ENCODE assay signal across 8 mouse cellular contexts in genomic region chr8:121376116-121376950, GRCm38 (mm10).
A peak's percentile ranks its signal among the peaks of the same experiment; 100 is the strongest.
DNase-seq lines count a peak whose midpoint lies in the region; ATAC-seq and TF ChIP-seq lines count a peak whose summit lies in the region.

No protein-coding gene starts in this region.

- no peak for TF ChIP-seq POLR2A in liver, adult 2 months (IDR thresholded peaks at IDR 0.05; ENCODE audit: extremely low read depth, insufficient read depth, low read length)

- H3K36me3 ChIP-seq in embryonic facial prominence, embryonic 10.5 days (replicated peaks) = no peaks in the 10 kb centered on the region
- H3K36me3 ChIP-seq in liver, adult 2 months (ENCODE audit: control insufficient read depth, insufficient read depth, low read length) = no peaks in the 10 kb centered on the region
- no peaks in the 10 kb centered on the region for H3K36me3 ChIP-seq in midbrain, embryonic 13.5 days

- TF ChIP-seq CTCF in liver, adult 2 months (IDR thresholded peaks at IDR 0.05; ENCODE audit: low read depth, low read length) = no peak

- H3K9me3 ChIP-seq in embryonic facial prominence, embryonic 10.5 days = no peaks in the 10 kb centered on the region
- H3K9me3 ChIP-seq in midbrain, embryonic 13.5 days = no peaks in the 10 kb centered on the region

- peak; percentile 74 for DNase-seq in urinary bladder, postnatal 14 days (ENCODE audit: low spot score)
- DNase-seq in urinary bladder, postnatal 10 days (ENCODE audit: low spot score) = no peak
- no peak for DNase-seq in embryonic facial prominence, embryonic 10.5 days (ENCODE audit: low spot score)
- DNase-seq in heart, postnatal 25 days (ENCODE audit: low spot score) = peak; percentile 90
- peak; percentile 36 for DNase-seq in liver, adult 2 months (ENCODE audit: extremely low read depth, low read depth, low spot score)
- DNase-seq in spleen, adult 18-20 months = no peak
- no peak for DNase-seq in thymus, postnatal 0 days (ENCODE audit: low spot score)

- no peak overlapping the region for H3K9ac ChIP-seq in liver, adult 2 months (ENCODE audit: low read depth, low read length)
- H3K9ac ChIP-seq in midbrain, embryonic 13.5 days (replicated peaks) = no peak overlapping the region

- H3K27ac ChIP-seq in embryonic facial prominence, embryonic 10.5 days (replicated peaks) = peak overlapping the region; percentile 82
- peak overlapping the region; percentile 35; the same call in 1 of the 2 replicates for H3K27ac ChIP-seq in liver, adult 2 months (replicated peaks; ENCODE audit: insufficient read depth, low read depth, low read length)
- no peak overlapping the region for H3K27ac ChIP-seq in midbrain, embryonic 13.5 days

- H3K4me3 ChIP-seq in embryonic facial prominence, embryonic 10.5 days = no peak overlapping the region
- H3K4me3 ChIP-seq in liver, adult 2 months (ENCODE audit: insufficient read depth, low read depth, low read length) = no peak overlapping the region
- H3K4me3 ChIP-seq in midbrain, embryonic 13.5 days (replicated peaks) = no peak overlapping the region

- ATAC-seq in midbrain, embryonic 13.5 days = no peak

- 66% methylated on average over 10 of the region's 10 CpGs for WGBS in embryonic facial prominence, embryonic 10.5 days
- WGBS in liver, adult 2 months = 65% methylated on average over 10 of the region's 10 CpGs
- 82% methylated on average over 10 of the region's 10 CpGs for WGBS in midbrain, embryonic 13.5 days

- intact Hi-C loops in heart, postnatal 25 days (cut with DNase I) = no loop called here

- H3K79me2 ChIP-seq in liver, adult 2 months (ENCODE audit: control insufficient read depth, insufficient read depth, low read length) = no peaks in the 10 kb centered on the region

- H3K4me2 ChIP-seq in midbrain, embryonic 13.5 days (replicated peaks) = no peak overlapping the region

- H3K27me3 ChIP-seq in embryonic facial prominence, embryonic 10.5 days (replicated peaks; ENCODE audit: low read depth, poor library complexity, severe bottlenecking) = peaks cover 33% of the 10 kb centered on the region
- H3K27me3 ChIP-seq in liver, adult 2 months (ENCODE audit: control insufficient read depth, insufficient read depth, low read length) = no peaks in the 10 kb centered on the region
- peaks cover 16% of the 10 kb centered on the region; the same call in 1 of the 2 replicates for H3K27me3 ChIP-seq in midbrain, embryonic 13.5 days

- peaks cover 92% of the 10 kb centered on the region for H3K4me1 ChIP-seq in embryonic facial prominence, embryonic 10.5 days
- no peaks in the 10 kb centered on the region for H3K4me1 ChIP-seq in liver, adult 2 months (ENCODE audit: control insufficient read depth, insufficient read depth, low read length)
- peaks cover 18% of the 10 kb centered on the region for H3K4me1 ChIP-seq in midbrain, embryonic 13.5 days (replicated peaks)

Comparison
In these comparisons a context has a peak if more than half of its experiments do, and no peak if none do; other contexts are left out.
1. DNase-seq: peak in urinary bladder, postnatal 14 days (single experiment), heart, postnatal 25 days (single experiment) and liver, adult 2 months (single experiment); none in urinary bladder, postnatal 10 days (single experiment), embryonic facial prominence, embryonic 10.5 days (single experiment), spleen, adult 18-20 months (0 of 2) and thymus, postnatal 0 days (single experiment).